Mouse (Mus musculus) testis, adult 2 months (tissue): ENCODE data around the gene Foxn1. TPM values are rescaled to one million over a fixed set of nuclear protein-coding genes. Genes with fewer than 3 reads are reported as not detected.

Source experiments
- H3K27ac ChIP-seq: fragments of 200-500 bp; 2 replicates; pipeline ENCODE4 v1.5.1; 2012; ENCODE audit warnings: low read depth, low read length; ENCODE audit not compliant: control insufficient read depth, insufficient read depth
- H3K27me3 ChIP-seq: fragments of 200-500 bp; 2 replicates; pipeline ENCODE4 v1.6.1; 2012; ENCODE audit warnings: mild to moderate bottlenecking, low read length, moderate library complexity; ENCODE audit not compliant: control insufficient read depth, insufficient read depth
- H3K36me3 ChIP-seq: fragments of 200-500 bp; 2 replicates; pipeline ENCODE4 v1.6.1; 2012; ENCODE audit warnings: mild to moderate bottlenecking, low read length; ENCODE audit not compliant: control insufficient read depth, insufficient read depth
- H3K4me1 ChIP-seq: fragments of 200-500 bp; 2 replicates; pipeline ENCODE4 v1.6.1; 2012; ENCODE audit warnings: low read length; ENCODE audit not compliant: control insufficient read depth, insufficient read depth
- H3K4me3 ChIP-seq: fragments of 200-500 bp; 2 replicates; pipeline ENCODE4 v1.5.1; 2012; ENCODE audit warnings: low read depth, mild to moderate bottlenecking, low read length, moderate library complexity, mixed read lengths; ENCODE audit not compliant: control insufficient read depth
- CTCF ChIP-seq: fragments of 200-500 bp; IDR thresholded peaks from 2 replicates; pipeline ENCODE4 v1.5.1; 2012; ENCODE audit warnings: low read depth, mild to moderate bottlenecking, inconsistent platforms, low read length, moderate library complexity; ENCODE audit not compliant: control insufficient read depth, insufficient read depth, insufficient replicate concordance
- POLR2A ChIP-seq: fragments of 200-500 bp; IDR thresholded peaks from 2 replicates; pipeline ENCODE4 v1.6.1; 2012; ENCODE audit warnings: low read depth, mild to moderate bottlenecking, inconsistent platforms, low read length, moderate library complexity; ENCODE audit not compliant: control insufficient read depth
- polyA plus RNA-seq: library from polyadenylated mRNA; depleted of rRNA; stranded (reverse); fragments of >200 nt; gene quantifications from 2 replicates; pipeline ENCODE4 v1.2.3, GENCODE M21; 2012

Gene Foxn1
- polyA plus RNA-seq, 1 experiment = not detected

GRCm38 (mm10) chr11:78363309-78364007 is 22.9 kb downstream of the Foxn1 start:
- H3K4me3 ChIP-seq = no peak overlapping the region

GRCm38 (mm10) chr11:78360789-78361131 is 25.6 kb downstream of the Foxn1 start:
- Histone ChIP-seq H3K4me3 (no peak overlapping the region), H3K27me3 (no peaks in the 10 kb centered on the region), H3K36me3 (no peaks in the 10 kb centered on the region), H3K27ac (no peak overlapping the region), H3K4me1 (peaks cover 12% of the 10 kb centered on the region)
- TF ChIP-seq POLR2A (no peak), CTCF (no peak)

More at GRCm38 (mm10) chr11:78363309-78364007, 22.9 kb downstream of the Foxn1 start:
- Histone ChIP-seq H3K36me3 (no peaks in the 10 kb centered on the region), H3K4me1 (peaks cover 12% of the 10 kb centered on the region), H3K27me3 (no peaks in the 10 kb centered on the region), H3K27ac (no peak overlapping the region)
- TF ChIP-seq CTCF (no peak), POLR2A (no peak)

GRCm38 (mm10) chr11:78360125-78360788 is 26.1 kb downstream of the Foxn1 start:
- TF ChIP-seq POLR2A = no peak
- TF ChIP-seq CTCF = peak; percentile 66; the same call in 1 of the 2 replicates
- Histone ChIP-seq H3K4me1 (peaks cover 12% of the 10 kb centered on the region), H3K27me3 (no peaks in the 10 kb centered on the region), H3K27ac (no peak overlapping the region), H3K36me3 (no peaks in the 10 kb centered on the region), H3K4me3 (peak overlapping the region; percentile 26; the same call in 1 of the 2 replicates)

GRCm38 (mm10) chr11:78358330-78359007 is 27.9 kb downstream of the Foxn1 start:
- Histone ChIP-seq H3K36me3 (no peaks in the 10 kb centered on the region), H3K27ac (no peak overlapping the region), H3K27me3 (no peaks in the 10 kb centered on the region), H3K4me1 (peaks cover 12% of the 10 kb centered on the region), H3K4me3 (peak overlapping the region; percentile 65)
- no peak for TF ChIP-seq POLR2A
- peak; percentile 93 for TF ChIP-seq CTCF

GRCm38 (mm10) chr11:78355471-78356238 is 30.7 kb downstream of the Foxn1 start:
- TF ChIP-seq POLR2A = no peak
- TF ChIP-seq CTCF = peak; percentile 67
- Histone ChIP-seq H3K4me1 (peaks cover 11% of the 10 kb centered on the region), H3K4me3 (no peak overlapping the region), H3K27ac (no peak overlapping the region), H3K27me3 (no peaks in the 10 kb centered on the region), H3K36me3 (no peaks in the 10 kb centered on the region)

GRCm38 (mm10) chr11:78354905-78355304 is 31.5 kb downstream of the Foxn1 start:
- Histone ChIP-seq H3K36me3 (no peaks in the 10 kb centered on the region), H3K4me1 (peaks cover 9% of the 10 kb centered on the region), H3K27me3 (no peaks in the 10 kb centered on the region), H3K27ac (no peak overlapping the region), H3K4me3 (no peak overlapping the region)
- TF ChIP-seq POLR2A (no peak), CTCF (no peak)
